Mouse (Mus musculus): ENCODE results near the gene Slc38a3.
A peak's percentile ranks its signal among the peaks of the same experiment; 100 is the strongest.

The Slc38a3 gene

GRCm38 (mm10) chr9:107635279-107636028 lies 33.9 kb downstream of the Slc38a3 start, which contains the start of gene Gnai2:
Gnai2 (minus strand) TSS chr9:107635367.
- DNase-seq (ENCODE audit: low read depth, low spot score) = peak; percentile 95

GRCm38 (mm10) chr9:107634406-107635278 lies 34.7 kb downstream of the Slc38a3 start:
- DNase-seq (ENCODE audit: low read depth, low spot score) = peak; percentile 28

DNA sequence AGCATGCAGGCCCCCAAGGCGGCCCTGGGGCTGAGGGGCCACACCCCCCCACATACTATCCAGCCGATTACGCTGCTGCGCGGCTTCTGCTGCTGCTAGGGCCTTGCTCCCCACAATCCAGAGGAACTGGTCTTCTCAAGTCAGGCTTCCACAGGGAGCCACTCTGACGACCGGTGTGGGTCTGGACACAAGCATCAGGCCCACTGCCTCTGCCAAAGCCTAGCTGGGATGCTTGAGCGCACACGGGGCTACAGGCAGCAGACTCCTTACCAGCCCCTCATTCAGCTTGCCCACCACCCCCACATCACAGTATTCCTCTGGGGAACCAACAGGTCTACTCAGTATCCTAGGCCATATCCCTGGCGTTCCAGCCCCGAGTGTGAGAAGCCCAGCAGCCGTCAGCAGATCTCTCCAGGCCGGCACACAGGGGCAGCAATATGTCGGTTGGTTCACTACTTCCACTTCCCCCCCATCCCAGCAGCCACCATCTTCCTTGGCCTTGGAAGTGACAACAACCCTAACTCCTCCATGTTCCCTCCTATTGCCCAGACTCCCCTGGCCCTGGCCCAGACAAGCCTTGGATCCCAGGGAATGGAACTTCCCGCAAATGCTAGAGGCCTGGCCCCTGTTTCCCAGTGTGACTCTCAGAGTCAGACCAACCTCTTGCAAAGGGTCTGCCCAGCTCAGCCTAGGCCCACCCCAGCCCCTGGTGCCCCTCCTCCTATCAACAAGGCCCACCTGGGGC lies 35.5 kb downstream of the Slc38a3 start:
- peak; percentile 35 for DNase-seq (ENCODE audit: low read depth, low spot score)

DNA sequence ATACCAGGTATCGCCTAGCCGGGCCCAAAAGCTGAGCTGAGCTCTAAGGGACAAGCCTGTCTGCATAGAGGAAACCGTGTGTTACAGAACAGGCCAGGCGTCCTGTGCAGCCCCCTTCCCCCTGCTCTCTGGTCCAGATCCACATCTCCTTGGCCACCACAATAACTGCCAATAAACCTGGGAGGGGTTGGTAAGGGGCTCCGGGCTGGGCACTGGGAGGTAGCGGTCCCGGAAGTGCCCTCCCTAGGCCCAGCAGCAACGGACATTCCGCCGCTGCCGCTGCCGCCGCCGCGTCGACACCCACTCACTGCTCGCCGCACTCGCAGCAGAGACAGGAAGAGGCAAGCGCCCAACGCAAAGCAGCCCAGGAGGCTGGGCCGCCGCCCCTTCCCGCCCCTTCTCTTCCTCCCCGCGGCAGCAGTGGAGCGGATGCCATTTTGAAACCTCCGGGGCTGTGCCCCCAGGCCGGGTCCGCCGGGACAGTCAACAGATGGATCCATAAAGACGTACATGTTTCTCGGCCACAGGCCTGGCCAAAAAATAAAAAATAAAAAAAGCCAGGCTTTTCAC lies 36.2 kb downstream of the Slc38a3 start:
- peak; percentile 92 for DNase-seq (ENCODE audit: low read depth, low spot score)

DNA sequence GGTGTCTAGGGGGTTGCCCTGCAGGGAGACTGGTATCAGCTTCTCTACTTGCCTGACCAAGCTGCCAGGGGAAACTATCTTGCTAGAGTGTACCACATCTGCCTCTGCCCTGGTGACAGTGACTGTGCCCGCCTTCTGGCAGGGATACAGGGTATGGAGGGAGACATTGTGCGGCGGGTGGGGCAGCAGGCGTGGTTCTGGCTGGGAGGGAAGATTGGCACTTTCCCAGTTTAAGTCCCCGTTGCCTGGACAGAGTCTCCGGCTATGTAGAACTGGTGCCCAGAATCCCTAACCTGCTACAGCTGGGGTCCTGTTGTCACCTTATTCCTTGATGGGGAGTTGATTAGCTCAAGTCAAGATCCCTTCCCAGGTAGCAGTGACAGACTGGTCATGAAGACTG lies 36.9 kb downstream of the Slc38a3 start:
- no peak for DNase-seq (ENCODE audit: low read depth, low spot score)

- no peak for DNase-seq (ENCODE audit: low read depth, low spot score)
Observed at GRCm38 (mm10) chr9:107631861-107632260, 37.5 kb downstream of the Slc38a3 start.

GRCm38 (mm10) chr9:107631311-107631826 lies 38.0 kb downstream of the Slc38a3 start:
- no peak for DNase-seq (ENCODE audit: low read depth, low spot score)

GRCm38 (mm10) chr9:107630576-107630975 lies 38.8 kb downstream of the Slc38a3 start:
- no peak for DNase-seq (ENCODE audit: low read depth, low spot score)

DNA sequence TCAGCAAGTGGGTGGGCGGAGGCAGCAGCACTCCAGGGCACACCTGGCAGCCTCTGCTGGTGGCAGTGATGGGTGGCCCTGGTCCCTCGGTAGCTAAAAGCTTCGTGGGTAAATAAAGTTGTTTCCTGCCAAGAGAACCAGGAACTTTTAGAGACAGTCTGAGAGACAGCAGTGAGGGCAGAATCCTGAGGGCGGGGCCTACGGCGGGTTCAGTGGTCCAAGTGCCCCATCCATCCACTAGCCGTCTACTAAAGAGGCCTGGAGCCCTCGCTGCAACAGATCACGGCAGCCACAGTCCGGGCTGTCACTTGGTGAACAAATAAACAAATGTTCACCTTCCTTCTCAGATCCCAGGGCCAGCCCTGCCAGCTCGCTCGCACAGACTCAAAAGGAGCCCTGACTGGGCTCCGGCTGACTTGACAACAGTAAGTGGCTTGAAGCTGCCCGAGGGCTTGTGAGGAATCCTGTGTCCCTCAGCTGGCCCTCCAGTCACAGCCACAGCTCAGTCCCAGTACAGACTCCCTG lies 39.4 kb downstream of the Slc38a3 start:
- DNase-seq (ENCODE audit: low read depth, low spot score) = peak; percentile 66

- peak; percentile 58 for DNase-seq (ENCODE audit: low read depth, low spot score)
Observed at GRCm38 (mm10) chr9:107629411-107629730, 40.0 kb downstream of the Slc38a3 start.

- peak; percentile 52 for DNase-seq (ENCODE audit: low read depth, low spot score)
Observed at GRCm38 (mm10) chr9:107628721-107629410, 40.5 kb downstream of the Slc38a3 start.

- no peak for DNase-seq (ENCODE audit: low read depth, low spot score)
Observed at GRCm38 (mm10) chr9:107627387-107628255, 41.7 kb downstream of the Slc38a3 start.

DNA sequence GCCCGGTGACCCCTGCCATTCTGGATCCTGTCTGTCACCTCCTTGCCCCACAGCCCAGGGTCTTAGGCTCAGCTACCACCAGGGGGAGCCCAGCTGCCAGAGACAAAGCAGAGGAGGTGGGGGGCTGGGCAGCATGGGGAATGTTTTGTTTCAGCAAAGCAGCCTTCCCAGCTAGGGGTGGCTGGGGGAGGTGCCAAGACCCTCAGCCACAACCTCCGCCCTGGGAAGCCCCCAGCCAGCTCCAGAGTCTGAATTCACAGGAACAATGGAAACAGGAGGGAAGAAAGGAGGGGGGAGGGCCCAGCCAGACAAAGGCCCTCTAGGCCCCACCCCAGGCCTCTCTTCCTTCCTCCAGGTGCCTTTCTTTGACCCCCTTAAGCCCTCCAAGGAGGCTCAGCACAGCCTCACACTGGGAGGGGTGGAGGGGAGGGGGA lies 42.5 kb downstream of the Slc38a3 start:
- DNase-seq (ENCODE audit: low read depth, low spot score) = peak; percentile 80

DNA sequence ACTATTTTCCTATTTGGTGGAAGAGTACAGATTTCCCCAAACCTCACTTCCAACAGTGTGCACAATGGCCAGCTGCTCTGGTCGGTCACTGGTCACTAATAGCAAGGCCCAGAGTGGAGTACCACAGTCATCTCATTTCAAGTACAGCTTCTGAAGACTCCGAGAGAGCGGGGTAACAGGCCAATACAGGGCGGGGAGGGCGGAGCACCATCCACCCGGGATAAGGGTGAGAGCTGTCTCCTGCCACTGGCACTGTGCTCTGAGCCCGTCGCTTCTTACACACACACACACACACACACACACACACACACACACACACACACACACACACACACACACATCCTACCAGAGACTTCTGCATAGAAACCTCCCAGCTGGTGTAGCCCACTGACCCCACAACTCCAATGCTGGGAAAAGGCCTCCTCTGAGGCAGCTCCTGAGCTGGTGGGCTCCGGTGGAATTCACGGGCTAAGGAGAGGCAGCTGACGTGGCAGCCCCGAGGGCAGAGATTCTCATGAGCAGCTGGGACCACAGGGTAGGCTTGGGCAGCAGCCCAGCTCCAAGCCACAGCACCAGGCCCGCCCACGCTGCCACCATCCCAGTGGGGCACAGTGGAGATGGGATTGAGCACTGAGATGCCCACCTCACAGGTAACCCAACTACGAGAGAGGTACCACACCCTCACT lies 43.0 kb downstream of the Slc38a3 start:
- no peak for DNase-seq (ENCODE audit: low read depth, low spot score)

- DNase-seq (ENCODE audit: low read depth, low spot score) = no peak
Observed at GRCm38 (mm10) chr9:107625351-107626128, 43.8 kb downstream of the Slc38a3 start.

DNA sequence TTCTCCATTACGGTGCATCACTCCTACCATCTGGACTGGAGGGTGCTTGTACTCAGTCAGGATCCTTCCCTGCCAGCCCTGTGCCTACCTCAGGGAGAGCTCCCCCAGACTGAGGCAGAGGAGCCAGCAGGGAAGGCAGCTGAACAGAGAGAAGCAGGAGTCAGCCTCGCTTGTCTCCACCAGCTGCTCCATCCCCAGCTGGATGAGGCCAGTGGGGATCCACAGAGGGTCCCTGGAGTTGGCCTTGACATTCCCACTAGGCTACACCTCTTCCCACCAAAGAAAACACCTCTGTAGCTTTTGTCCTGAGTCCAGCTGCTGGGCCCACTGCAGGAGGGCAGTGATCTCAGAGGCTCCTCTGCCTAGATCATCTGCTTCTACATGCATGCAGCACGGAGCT lies 44.4 kb downstream of the Slc38a3 start:
- DNase-seq (ENCODE audit: low read depth, low spot score) = no peak

GRCm38 (mm10) chr9:107624539-107624938 lies 44.8 kb downstream of the Slc38a3 start:
- DNase-seq (ENCODE audit: low read depth, low spot score) = peak; percentile 80

GRCm38 (mm10) chr9:107620954-107621353 lies 48.4 kb downstream of the Slc38a3 start:
- DNase-seq (ENCODE audit: low read depth, low spot score) = no peak

Measured in CD4-positive helper T cell, adult 2 months (primary cell).